Mouse (Mus musculus): ENCODE data around the gene Ldha. TPM values are rescaled to one million over a fixed set of nuclear protein-coding genes. Genes with fewer than 3 reads are reported as not detected.
"Not testable (repeated sequence)": the region's sequence is repeated elsewhere in the genome, so short reads cannot be mapped to it uniquely, and the experiment has no call there.

Gene Ldha
- total RNA-seq (2021): 1,000 to 10,000 TPM; 2,332 to 2,702 TPM
- long read RNA-seq, experiment 1, transcript Ldha-210 (8 exons, 1,815 nt): minor isoform, 6 of 11,701 reads
- long read RNA-seq, experiment 1, transcript Ldha-202 (8 exons, 1,588 nt): major isoform, 11,313 of 11,701 reads
- long read RNA-seq, experiment 1, partial matches to known transcripts: 277 of 11,701 reads
- long read RNA-seq, experiment 1, other reads (novel, unspliced or antisense): 104 of 11,701 reads
- long read RNA-seq, experiment 2, transcript Ldha-202 (8 exons, 1,588 nt): major isoform, 7,677 of 8,035 reads
- long read RNA-seq, experiment 2, partial matches to known transcripts: 202 of 8,035 reads
- long read RNA-seq, experiment 2, other reads (novel, unspliced or antisense): 154 of 8,035 reads

- no peak for DNase-seq (ENCODE audit: low spot score)
These were observed at the start of gene Ldha for GRCm38 (mm10) chr7:46840787-46841525. Gene Ldha (plus strand): TSS chr7:46841475.

- DNase-seq (ENCODE audit: low spot score): no peak
These were observed 47.4 kb upstream of the Ldha start for GRCm38 (mm10) chr7:46793871-46794270.

- DNase-seq (ENCODE audit: low spot score): peak; percentile 98
These were observed 45.7 kb upstream of the Ldha start, which contains the start of the genes Hps5 and Gtf2h1 for GRCm38 (mm10) chr7:46795287-46796205. Gene Hps5 (minus strand): TSS chr7:46796064. Gene Gtf2h1 (plus strand): TSS chr7:46796103.

GRCm38 (mm10) chr7:46796206-46796679 lies 45.0 kb upstream of the Ldha start:
- peak; percentile 10 for DNase-seq (ENCODE audit: low spot score)

GRCm38 (mm10) chr7:46796779-46797178 lies 44.5 kb upstream of the Ldha start:
- no peak for DNase-seq (ENCODE audit: low spot score)

GRCm38 (mm10) chr7:46810325-46810724 lies 30.9 kb upstream of the Ldha start:
- no peak for DNase-seq (ENCODE audit: low spot score)

- no peak for DNase-seq (ENCODE audit: low spot score)
These were observed 27.3 kb upstream of the Ldha start for GRCm38 (mm10) chr7:46814012-46814411.

GRCm38 (mm10) chr7:46820876-46821632 lies 20.2 kb upstream of the Ldha start:
- not testable (repeated sequence) for DNase-seq (ENCODE audit: low spot score)

GRCm38 (mm10) chr7:46827046-46827802 lies 14.1 kb upstream of the Ldha start:
- DNase-seq (ENCODE audit: low spot score): peak; percentile 82

- no peak for DNase-seq (ENCODE audit: low spot score)
These were observed 13.5 kb upstream of the Ldha start for GRCm38 (mm10) chr7:46827803-46828184.

GRCm38 (mm10) chr7:46829911-46830310 lies 11.4 kb upstream of the Ldha start:
- no peak for DNase-seq (ENCODE audit: low spot score)

GRCm38 (mm10) chr7:46830799-46831590 lies 10.3 kb upstream of the Ldha start:
- DNase-seq (ENCODE audit: low spot score): no peak

- no peak for DNase-seq (ENCODE audit: low spot score)
These were observed 9.6 kb upstream of the Ldha start for GRCm38 (mm10) chr7:46831693-46832092.

GRCm38 (mm10) chr7:46832112-46832810 lies 9.0 kb upstream of the Ldha start:
- DNase-seq (ENCODE audit: low spot score): not testable (repeated sequence)

- DNase-seq (ENCODE audit: low spot score): no peak
These were observed 8.0 kb upstream of the Ldha start for GRCm38 (mm10) chr7:46833266-46833665.

GRCm38 (mm10) chr7:46833670-46834255 lies 7.5 kb upstream of the Ldha start:
- DNase-seq (ENCODE audit: low spot score): no peak

GRCm38 (mm10) chr7:46834994-46835610 lies 6.2 kb upstream of the Ldha start:
- no peak for DNase-seq (ENCODE audit: low spot score)

GRCm38 (mm10) chr7:46836357-46836756 lies 4.9 kb upstream of the Ldha start:
- DNase-seq (ENCODE audit: low spot score): no peak

All from gastrocnemius, adult 18-20 months (tissue).